Mouse (Mus musculus): ENCODE data around the gene Ddhd1. TPM values are rescaled to one million over a fixed set of nuclear protein-coding genes. Genes with fewer than 3 reads are reported as not detected.
A peak's percentile ranks its signal among the peaks of the same experiment; 100 is the strongest.

Gene Ddhd1
- polyA plus RNA-seq, 1 experiment from 2014 or later = 16.1 TPM

Small RNA genes within 50 kb of the gene (microRNA-seq; reads per million reads assigned to microRNA genes)
- gene Mir5131 = 2.3 reads per million, percentile 2 among the genes with 10 or more reads in this experiment

Other genes starting within 250 kb of the Ddhd1 start
- 66.5 and 72.1 TPM in 2 replicates for gene Fermt2, start 128.0 kb downstream of the Ddhd1 start, polyA plus RNA-seq (2016; fragmentation: Nextera tagmentation; extraction: Ambion mirVana)